Mouse (Mus musculus): Measurements from ENCODE around the gene Ssc4d. TPM values are rescaled to one million over a fixed set of nuclear protein-coding genes. Genes with fewer than 3 reads are reported as not detected.
A peak's percentile ranks its signal among the peaks of the same experiment; 100 is the strongest.

Gene Ssc4d
- polyA plus RNA-seq, 1 experiment, result 6.8 TPM

DNA sequence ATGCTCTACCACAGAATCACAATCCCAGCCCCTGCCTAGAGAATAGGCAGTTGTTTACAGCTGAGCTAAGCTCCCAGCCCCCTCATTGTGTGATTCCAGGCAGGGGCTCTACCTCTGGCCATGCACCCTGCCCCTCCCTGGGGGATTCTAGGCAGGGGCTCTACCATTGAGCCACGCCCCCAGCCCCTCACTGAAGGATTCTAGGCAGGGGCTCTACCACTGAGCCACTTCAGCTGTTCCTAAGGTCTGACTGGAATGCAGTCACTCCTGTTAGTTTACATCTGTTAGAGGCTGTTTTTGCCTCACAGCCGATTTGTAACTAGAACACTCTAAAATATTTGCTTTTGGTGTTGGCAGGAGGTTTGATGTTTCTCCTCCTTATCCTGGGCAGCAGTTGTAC lies 28.0 kb upstream of the Ssc4d start:
- H3K4me3 ChIP-seq (ENCODE audit: insufficient read depth, low read length), result no peak overlapping the region
- H3K27ac ChIP-seq (ENCODE audit: insufficient read depth, low read depth, low read length), result no peak overlapping the region
- peaks cover 9% of the 10 kb centered on the region for H3K4me1 ChIP-seq (ENCODE audit: control insufficient read depth, insufficient read depth, low read length)
- no peak for TF ChIP-seq CTCF (IDR thresholded peaks at IDR 0.05; ENCODE audit: low read depth, low read length)
- TF ChIP-seq POLR2A (IDR thresholded peaks at IDR 0.05; ENCODE audit: borderline replicate concordance, low read depth, low read length), result no peak

DNA sequence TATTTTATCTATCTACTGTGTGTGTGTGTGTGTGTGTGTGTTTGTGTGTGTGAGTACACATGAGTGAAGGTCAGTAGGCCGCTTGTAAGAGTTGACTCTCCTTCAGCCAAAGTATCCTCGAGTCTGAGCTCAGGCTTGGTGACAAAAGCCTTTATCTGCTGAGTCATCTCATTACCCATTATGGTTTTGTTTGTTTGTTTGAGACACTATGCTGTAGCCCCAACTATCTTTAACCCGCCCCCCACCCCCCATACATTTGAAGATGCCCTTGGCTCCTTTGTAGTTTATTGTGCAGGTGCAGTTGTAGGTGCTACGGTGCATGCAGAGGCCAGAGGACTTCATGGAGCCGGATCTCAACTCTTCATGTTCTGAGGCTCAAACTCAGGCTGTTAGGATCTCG lies 26.9 kb upstream of the Ssc4d start:
- TF ChIP-seq POLR2A (IDR thresholded peaks at IDR 0.05; ENCODE audit: borderline replicate concordance, low read depth, low read length), result no peak
- TF ChIP-seq CTCF (IDR thresholded peaks at IDR 0.05; ENCODE audit: low read depth, low read length), result no peak
- peaks cover 5% of the 10 kb centered on the region for H3K4me1 ChIP-seq (ENCODE audit: control insufficient read depth, insufficient read depth, low read length)
- H3K4me3 ChIP-seq (ENCODE audit: insufficient read depth, low read length), result no peak overlapping the region
- no peak overlapping the region for H3K27ac ChIP-seq (ENCODE audit: insufficient read depth, low read depth, low read length)

DNA sequence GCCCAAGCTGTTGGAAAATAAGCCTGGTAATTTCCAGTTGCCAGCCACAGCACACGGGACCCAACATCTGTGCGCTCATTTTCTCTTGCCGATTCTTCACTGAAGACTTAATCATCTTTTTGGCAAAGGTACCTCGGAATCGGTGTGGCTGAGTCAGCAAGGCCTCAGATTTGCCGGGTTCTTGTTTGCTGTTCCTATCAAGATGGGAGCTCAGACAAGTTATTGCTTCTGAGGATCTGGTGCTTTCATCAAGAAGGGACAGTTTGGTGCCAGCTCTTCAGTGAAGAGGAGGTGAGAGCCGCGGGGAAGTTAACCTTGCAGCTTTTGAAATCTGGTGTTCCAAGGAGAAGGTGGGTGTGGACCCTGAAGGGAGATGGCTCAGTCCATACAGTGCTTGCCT lies 21.8 kb upstream of the Ssc4d start:
- Histone ChIP-seq H3K27ac (ENCODE audit: insufficient read depth, low read depth, low read length) (no peak overlapping the region), H3K4me1 (ENCODE audit: control insufficient read depth, insufficient read depth, low read length) (peaks cover 18% of the 10 kb centered on the region), H3K4me3 (ENCODE audit: insufficient read depth, low read length) (no peak overlapping the region)
- TF ChIP-seq POLR2A (IDR thresholded peaks at IDR 0.05; ENCODE audit: borderline replicate concordance, low read depth, low read length) (no peak), CTCF (IDR thresholded peaks at IDR 0.05; ENCODE audit: low read depth, low read length) (no peak)

DNA sequence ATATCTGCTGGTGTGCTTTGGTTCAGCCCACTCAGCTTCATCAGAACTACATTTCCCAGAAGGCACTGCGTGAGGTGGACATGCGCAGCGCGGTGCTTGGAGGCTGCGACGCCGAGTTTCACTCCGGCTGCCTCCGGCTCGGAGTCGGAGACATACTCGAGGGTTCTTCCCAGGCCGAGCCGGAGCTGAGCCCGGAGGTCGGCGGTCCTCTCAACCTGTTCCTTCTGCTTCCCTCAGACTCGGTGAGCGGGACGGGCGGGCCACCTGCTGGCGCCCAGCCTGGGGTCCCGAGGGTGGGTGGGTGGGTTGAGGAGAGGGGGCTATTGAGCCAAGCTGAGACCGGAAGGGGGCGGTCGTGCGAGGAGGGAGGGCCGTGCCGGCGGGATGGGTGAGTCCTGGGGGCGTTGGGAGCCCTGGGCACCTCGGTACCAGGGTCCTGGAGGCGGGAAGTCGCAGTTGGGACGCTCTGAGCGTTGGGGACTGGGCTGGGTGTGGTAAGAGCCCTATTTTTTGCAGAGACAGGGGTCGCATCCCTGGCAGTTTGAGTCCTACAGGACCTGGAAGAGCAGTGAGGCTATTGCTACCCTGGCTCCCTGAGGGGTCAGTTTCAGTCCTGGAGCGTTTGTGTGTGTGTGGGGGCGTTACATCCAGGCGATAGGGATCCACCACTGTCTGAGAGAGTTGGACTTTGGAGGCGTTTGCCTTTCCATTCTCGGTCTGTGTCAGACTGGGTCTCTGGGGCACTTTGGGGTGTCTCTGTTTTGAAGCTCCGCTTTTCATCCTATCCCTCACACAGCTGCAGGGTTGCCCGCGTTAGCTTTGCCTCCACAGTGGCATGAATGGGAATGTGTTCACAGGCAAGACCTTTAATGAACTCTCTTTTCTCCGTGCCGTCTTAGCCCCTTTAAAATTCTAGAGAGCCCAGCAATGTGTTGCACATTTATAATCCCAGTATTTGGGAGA lies 20.7 kb upstream of the Ssc4d start, which contains the start of gene Dtx2:
TSS of gene Dtx2 (plus strand) at position 76 of the 963 bp plus-strand sequence.
- peak within 1 kb of the TSS; percentile 82 for H3K4me3 ChIP-seq (ENCODE audit: insufficient read depth, low read length)
- TF ChIP-seq POLR2A (IDR thresholded peaks at IDR 0.05; ENCODE audit: borderline replicate concordance, low read depth, low read length), result peak; percentile 66; the same call in 1 of the 2 replicates
- TF ChIP-seq CTCF (IDR thresholded peaks at IDR 0.05; ENCODE audit: low read depth, low read length), result 0 out of 2 replicates have a peak, but pooled peaks have one; percentile 6
- H3K4me1 ChIP-seq (ENCODE audit: control insufficient read depth, insufficient read depth, low read length), result peaks cover 28% of the 10 kb centered on the region
- H3K27ac ChIP-seq (ENCODE audit: insufficient read depth, low read depth, low read length), result 0 out of 2 replicates have a peak within 1 kb of the TSS, but pooled peaks have one; percentile 18

- no peak for TF ChIP-seq CTCF (IDR thresholded peaks at IDR 0.05; ENCODE audit: low read depth, low read length)
- no peak for TF ChIP-seq POLR2A (IDR thresholded peaks at IDR 0.05; ENCODE audit: borderline replicate concordance, low read depth, low read length)
- H3K4me1 ChIP-seq (ENCODE audit: control insufficient read depth, insufficient read depth, low read length), result peaks cover 32% of the 10 kb centered on the region
- H3K27ac ChIP-seq (ENCODE audit: insufficient read depth, low read depth, low read length), result no peak overlapping the region
- no peak overlapping the region for H3K4me3 ChIP-seq (ENCODE audit: insufficient read depth, low read length)
Observed at GRCm38 (mm10) chr5:135994335-135994724, 20.0 kb upstream of the Ssc4d start.

- TF ChIP-seq CTCF (IDR thresholded peaks at IDR 0.05; ENCODE audit: low read depth, low read length) (no peak), POLR2A (IDR thresholded peaks at IDR 0.05; ENCODE audit: borderline replicate concordance, low read depth, low read length) (no peak)
- Histone ChIP-seq H3K27ac (ENCODE audit: insufficient read depth, low read depth, low read length) (no peak overlapping the region), H3K4me1 (ENCODE audit: control insufficient read depth, insufficient read depth, low read length) (peaks cover 32% of the 10 kb centered on the region), H3K4me3 (ENCODE audit: insufficient read depth, low read length) (no peak overlapping the region)
Observed at GRCm38 (mm10) chr5:135993381-135993965, 19.1 kb upstream of the Ssc4d start.

DNA sequence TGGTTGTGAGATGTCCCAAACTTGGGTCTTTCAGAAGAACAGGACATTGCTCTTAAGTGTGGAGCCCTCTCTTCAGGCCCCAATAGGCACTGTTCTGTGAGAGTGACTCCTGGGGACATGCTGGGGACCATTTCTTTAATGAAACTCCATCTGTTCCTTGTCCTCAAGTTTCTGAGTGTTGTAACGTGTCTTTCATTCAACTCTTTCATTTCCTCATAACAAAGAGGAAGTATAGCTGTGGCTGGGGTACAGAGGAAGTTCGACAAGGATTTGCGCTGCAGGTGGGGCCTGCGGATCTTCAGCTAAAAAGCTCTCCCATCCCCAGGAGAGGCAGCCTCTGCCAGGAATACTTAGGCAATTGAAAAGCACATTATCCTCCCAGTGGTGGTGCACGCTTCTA lies 16.3 kb upstream of the Ssc4d start:
- H3K4me1 ChIP-seq (ENCODE audit: control insufficient read depth, insufficient read depth, low read length), result peaks cover 24% of the 10 kb centered on the region
- TF ChIP-seq CTCF (IDR thresholded peaks at IDR 0.05; ENCODE audit: low read depth, low read length) (no peak), POLR2A (IDR thresholded peaks at IDR 0.05; ENCODE audit: borderline replicate concordance, low read depth, low read length) (no peak)
- no peak overlapping the region for H3K4me3 ChIP-seq (ENCODE audit: insufficient read depth, low read length)
- peak overlapping the region; percentile 66 for H3K27ac ChIP-seq (ENCODE audit: insufficient read depth, low read depth, low read length)

GRCm38 (mm10) chr5:135987248-135987647 lies 12.9 kb upstream of the Ssc4d start:
- H3K4me1 ChIP-seq (ENCODE audit: control insufficient read depth, insufficient read depth, low read length), result peaks cover 21% of the 10 kb centered on the region
- no peak overlapping the region for H3K27ac ChIP-seq (ENCODE audit: insufficient read depth, low read depth, low read length)
- TF ChIP-seq POLR2A (IDR thresholded peaks at IDR 0.05; ENCODE audit: borderline replicate concordance, low read depth, low read length), result no peak
- 0 out of 2 replicates have a peak, but pooled peaks have one; percentile 16 for TF ChIP-seq CTCF (IDR thresholded peaks at IDR 0.05; ENCODE audit: low read depth, low read length)
- no peak overlapping the region for H3K4me3 ChIP-seq (ENCODE audit: insufficient read depth, low read length)

DNA sequence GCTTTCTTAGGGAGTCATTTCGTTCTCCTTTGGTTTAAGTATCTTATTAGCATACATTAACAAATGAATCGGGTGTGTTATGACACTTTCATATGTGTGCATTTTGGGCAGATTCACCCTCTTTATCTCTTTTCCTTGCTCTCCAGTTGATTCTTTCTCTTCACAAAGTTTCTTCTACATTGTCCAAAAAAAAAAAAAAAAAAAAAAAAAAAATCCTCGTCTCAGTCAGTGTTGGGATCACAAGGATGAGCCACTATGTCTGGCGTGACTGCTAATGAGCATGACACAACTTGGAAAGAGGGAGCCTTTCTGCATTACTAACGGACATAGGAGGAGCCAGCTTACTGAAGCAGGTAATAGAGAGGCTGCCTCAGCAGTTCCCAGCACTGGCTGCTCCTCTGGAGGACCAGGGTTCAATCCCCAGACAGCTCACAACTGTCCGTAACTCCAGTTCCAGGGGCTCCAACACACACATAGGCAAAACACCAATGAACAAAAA lies 10.3 kb upstream of the Ssc4d start:
- H3K4me3 ChIP-seq (ENCODE audit: insufficient read depth, low read length), result no peak overlapping the region
- no peaks in the 10 kb centered on the region for H3K4me1 ChIP-seq (ENCODE audit: control insufficient read depth, insufficient read depth, low read length)
- H3K27ac ChIP-seq (ENCODE audit: insufficient read depth, low read depth, low read length), result no peak overlapping the region
- TF ChIP-seq CTCF (IDR thresholded peaks at IDR 0.05; ENCODE audit: low read depth, low read length), result no peak
- no peak for TF ChIP-seq POLR2A (IDR thresholded peaks at IDR 0.05; ENCODE audit: borderline replicate concordance, low read depth, low read length)
